Mouse (Mus musculus) brain, embryonic 14.5 days (tissue): ENCODE results near the gene Ltbp1.

Experiments used
- CTCF ChIP-seq: fragments of 200-500 bp; IDR thresholded peaks from 2 replicates; pipeline ENCODE4 v1.5.1; 2012; ENCODE audit warnings: inconsistent platforms, mild to moderate bottlenecking, moderate library complexity, borderline replicate concordance; ENCODE audit not compliant: insufficient read depth, insufficient read length; ENCODE audit errors: extremely low read depth
- POLR2A ChIP-seq: fragments of 200-500 bp; IDR thresholded peaks from 2 replicates; pipeline ENCODE4 v1.6.1; 2012; ENCODE audit warnings: mild to moderate bottlenecking, inconsistent platforms, borderline replicate concordance; ENCODE audit not compliant: poor library complexity, insufficient read depth, insufficient read length, severe bottlenecking; ENCODE audit errors: extremely low read depth

DNA sequence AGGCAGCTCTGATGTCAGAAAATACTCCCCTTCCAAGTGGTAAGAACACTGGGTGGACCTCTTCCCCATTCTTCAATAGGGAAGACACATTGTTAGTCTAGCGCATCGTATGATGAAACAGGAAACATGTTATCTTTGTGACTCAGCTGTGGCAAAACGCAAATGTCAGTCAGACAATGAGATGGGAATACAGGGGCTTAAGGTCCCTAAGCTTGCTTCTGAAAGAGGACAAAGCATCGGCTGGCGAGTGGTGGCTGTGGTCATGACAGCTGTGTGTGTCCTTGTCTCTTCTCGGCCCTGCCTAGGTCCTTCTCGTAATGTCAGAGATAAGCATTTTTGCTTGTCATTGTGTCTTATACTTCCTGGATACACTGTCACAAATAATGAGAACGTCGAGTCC, 194.3 kb downstream of the Ltbp1 start:
- TF ChIP-seq CTCF: no peak
- TF ChIP-seq POLR2A: no peak
